Mouse (Mus musculus) olfactory bulb, adult 2 months (tissue): ENCODE measurements around the gene Sytl2.

Source experiments
- CTCF ChIP-seq: fragments of 200-500 bp; IDR thresholded peaks from 2 replicates; pipeline ENCODE4 v1.5.1; 2012; ENCODE audit warnings: low read depth, mild to moderate bottlenecking, low read length, moderate library complexity; ENCODE audit not compliant: insufficient read depth
- POLR2A ChIP-seq: fragments of 200-500 bp; IDR thresholded peaks from 2 replicates; pipeline ENCODE4 v1.6.1; 2012; ENCODE audit warnings: mild to moderate bottlenecking, low read depth, low read length, moderate library complexity; ENCODE audit not compliant: insufficient read depth

GRCm38 (mm10) chr7:90443101-90444091 is 141.3 kb downstream of the Sytl2 start:
- no peak for TF ChIP-seq CTCF
- no peak for TF ChIP-seq POLR2A
